Mouse (Mus musculus): ENCODE measurements around the gene Prph.
"Not testable (repeated sequence)": the region's sequence is repeated elsewhere in the genome, so short reads cannot be mapped to it uniquely, and the experiment has no call there.

Gene Prph

DNA sequence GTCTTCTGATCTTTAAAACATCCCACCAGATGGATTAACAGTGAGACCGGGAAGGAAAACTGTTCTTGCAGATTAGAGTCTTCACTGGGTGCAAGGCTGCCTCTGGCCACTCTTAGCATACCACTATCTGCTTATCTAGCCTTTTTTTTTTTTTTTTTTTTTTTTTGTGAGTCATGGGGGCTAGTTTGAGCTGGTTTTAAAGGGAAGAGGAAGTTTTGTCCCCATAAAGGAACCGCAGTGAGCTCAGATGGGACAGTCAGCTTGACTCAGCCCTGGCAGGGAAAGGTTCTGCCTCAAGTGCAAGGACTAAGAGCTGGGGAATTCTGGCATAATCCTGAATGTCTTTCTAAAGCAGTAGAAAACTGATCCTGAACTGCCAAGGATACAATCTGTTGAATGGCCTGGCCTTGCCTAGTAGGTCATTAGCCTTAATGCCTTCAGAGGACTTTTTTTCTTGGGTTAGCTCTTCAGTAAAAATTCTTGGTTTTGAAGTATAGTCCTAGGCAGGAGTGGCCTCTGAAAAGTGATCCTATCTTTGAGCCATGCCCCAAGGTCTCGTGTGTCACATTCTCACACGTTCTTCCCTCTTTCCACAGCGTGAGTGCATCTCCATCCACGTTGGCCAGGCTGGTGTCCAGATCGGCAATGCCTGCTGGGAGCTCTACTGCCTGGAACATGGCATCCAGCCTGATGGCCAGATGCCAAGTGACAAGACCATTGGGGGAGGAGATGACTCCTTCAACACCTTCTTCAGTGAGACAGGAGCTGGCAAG, 21.3 kb upstream of the Prph start:
- DNase-seq: no peak

DNA sequence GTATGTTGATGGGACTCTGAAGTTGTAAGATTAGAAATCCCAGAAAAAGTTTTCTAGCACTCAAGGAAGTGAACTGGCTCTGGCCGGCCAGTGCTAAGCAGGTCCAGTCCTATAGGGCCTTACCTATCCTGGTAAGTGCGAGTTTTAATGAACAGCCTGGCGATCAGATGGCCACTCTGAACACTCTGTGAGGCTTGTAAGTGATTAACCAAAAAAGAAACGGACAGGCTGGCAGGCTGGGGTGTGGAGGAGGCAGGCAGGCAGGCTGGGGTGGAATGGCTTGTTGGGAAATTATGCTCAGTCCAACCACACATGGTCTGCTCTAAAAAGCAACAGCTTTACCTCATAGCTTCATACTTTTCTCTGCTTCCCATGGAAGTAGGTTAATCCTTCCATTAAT, 19.5 kb upstream of the Prph start:
- DNase-seq: no peak

DNA sequence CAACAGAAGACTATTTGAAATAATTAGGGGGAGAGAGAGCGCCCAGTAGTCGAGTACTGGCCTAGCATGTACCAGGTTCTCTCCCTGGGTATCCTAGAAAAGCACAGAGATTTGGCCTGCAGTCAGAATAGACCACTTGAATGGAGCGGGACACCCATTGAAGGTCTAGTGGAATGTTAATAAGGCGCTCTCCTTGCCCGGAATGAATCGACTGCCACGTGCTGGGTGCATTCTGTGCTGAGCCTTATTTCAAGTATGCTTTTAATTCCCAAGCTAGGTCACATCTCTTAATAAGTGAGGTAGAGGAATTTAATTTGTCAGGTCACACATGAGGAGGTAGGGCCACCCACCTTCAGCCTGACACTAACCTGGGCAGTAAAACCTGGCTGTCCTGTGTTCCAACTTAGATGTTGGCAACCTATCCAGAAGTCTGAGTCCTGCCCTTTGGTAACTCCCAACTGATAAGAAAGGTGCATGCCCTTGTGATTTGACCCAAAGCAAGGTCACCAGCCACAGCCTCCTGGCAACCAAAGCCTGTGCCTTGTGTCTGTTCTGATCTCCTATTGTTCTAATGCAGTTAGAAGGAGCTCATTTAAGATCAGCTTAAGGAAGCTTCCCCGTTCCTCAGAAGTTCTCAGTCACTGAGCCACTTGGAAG, 18.6 kb upstream of the Prph start:
- no peak for DNase-seq

DNA sequence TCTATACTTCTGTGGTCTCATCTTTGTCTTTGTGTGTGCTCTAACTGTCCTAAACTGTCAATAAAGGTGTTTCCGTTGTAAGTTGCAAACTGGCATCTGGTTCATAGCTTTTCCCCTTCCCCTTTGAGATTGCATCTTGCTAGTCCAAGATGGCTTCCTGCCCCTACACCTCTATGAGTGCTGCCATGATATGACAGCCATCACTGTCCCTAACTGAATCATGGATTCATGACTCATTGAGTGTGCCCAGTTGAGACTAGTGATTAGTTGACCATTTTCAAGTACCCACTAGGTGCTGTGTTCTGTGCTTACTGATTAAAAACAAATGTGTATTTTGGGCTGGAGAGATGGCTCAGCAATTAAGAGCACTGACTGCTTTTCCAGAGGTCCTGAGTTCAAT, 16.9 kb upstream of the Prph start:
- DNase-seq: no peak

DNA sequence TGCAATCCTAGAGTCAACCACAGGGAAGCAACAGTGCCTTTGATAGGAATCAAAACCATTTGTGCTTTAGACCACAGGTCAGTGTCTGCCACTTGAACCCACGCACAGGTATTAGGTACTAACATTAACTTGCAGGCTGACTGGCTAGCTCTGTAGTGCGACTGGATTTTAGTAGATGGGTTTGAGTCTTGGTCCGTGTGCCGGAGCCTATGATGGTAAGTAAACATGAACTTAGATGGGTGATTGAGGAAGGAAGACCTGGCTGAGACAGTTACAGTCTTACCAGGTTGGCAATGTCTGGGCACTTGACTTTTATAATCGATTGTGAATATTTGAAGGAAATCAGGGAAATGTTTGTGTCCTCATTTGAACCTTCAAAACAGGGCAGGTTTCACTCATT, 16.2 kb upstream of the Prph start:
- no peak for DNase-seq

DNA sequence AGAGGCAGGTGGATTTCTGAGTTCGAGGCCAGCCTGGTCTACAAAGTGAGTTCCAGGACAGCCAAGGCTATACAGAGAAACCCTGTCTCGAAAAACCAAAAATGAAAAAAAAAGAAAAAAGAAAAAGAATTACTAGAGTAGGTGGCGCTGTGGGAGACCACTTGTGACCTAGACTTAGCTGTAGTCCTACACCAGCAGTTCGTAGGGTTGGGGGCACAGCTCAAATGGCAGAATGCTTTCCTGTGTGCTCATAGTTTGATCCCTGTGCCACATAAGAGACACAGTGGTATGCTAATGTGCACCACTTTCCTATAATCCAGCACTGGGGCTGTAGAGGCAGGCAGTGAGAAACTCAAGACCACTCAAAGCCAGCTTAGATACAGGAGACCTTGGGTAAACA, 15.7 kb upstream of the Prph start:
- DNase-seq: no peak

DNA sequence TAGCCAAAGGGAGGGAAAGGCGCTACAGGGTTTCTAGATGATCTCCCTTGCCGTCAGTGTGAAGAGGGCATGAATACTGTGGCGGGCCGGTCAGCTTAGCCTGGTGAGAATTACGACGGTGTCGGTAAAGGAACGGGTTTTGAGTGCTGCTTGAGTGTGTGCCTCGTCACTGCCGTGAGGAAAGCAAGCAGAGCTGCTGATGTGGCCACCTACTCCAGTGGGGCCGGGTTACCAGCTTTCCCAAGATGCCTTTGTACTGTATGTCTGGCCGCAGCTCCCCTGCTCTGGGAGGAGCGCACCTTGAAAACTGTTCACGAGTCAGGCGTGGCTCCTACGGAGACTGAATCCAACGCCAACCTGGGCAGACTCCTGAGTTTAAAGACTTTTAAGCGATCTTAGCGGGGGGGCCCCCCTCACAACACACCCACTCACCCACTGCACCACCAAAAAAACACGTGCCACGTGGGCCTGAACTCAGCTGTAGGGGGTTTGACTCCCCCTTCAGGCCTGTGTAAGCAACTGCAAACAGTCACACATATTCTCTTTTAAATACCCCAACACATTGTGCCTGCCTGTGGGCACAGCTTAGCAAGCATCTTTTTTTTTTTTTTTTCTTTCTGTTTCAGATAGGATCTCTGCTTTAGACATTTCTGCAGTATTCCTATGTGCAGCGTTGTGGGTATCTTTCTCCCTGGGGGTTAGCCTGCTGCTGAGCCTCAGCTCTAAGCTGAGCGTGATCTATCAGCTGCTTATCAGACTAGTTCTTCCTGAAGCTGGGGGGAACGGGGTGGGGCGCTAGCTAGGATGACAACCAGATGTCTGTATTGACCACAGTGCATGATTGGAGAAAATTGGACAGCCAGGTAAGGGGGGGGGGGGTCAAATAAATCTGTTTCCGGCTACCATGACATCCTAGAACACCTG, 14.7 kb upstream of the Prph start:
- DNase-seq: no peak

DNA sequence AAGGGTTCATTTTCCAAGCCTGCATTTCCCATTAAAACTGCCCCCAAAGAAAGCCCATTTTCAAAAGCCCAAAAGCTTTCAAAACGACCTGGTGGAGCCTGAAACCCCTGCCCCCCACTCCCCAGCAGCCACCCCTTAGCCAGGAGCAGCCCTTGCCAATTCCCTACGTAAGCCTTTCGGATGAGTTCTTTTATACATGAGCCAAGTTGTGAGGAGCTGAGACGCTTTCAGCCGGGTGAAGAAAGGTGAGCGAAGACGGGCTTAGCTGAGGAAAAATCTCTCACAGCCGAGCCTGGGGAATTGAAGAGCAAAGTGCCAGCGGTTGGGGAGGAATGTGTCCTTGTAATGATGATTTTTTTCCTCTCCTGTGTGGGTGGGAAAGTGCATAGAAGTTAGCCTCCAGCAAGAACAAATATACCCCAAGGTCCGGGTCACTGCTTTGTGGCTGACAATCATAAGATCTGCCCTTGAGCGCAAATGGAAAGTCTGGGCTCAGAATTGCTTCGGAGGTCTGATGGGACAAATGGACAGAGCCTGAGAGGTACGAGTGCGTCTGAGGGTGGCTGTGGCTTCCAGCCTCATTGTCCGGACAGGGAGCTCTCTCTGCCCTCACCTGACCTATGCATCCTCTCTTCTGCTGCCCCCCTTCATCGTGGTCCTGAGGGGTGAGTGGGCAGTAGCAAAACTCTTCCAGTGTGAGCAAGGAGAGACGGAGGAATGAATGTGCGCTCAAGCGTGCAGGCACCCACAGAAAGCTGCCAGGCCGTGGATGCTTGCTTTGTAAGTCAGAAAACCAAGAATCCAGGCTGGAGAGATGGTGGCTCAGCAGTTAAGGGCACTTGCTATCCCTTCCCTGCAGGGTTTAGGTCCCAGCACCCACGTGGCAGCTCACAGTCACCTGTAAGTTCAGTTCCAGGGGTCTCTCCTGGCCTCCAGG, 13.8 kb upstream of the Prph start:
- no peak for DNase-seq

DNA sequence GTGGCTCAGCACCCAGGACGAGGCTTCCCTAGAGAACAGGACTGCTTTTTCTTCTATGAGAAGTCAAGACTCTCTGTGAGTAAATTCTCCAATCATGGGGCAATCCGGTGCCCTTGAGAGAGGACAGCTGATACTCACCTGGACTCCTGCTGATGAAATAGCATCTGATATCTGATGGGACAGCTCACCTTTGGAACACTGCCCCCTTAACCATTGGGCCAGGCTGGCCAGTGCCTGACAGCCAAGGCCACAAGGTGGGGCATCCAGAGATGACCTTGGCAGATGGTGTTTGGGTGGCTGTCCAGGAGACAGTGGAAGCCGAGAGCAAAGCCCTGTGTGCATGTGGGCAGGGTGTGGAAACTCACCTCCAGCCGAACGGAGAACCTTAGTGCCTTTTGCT, 12.6 kb upstream of the Prph start:
- no peak for DNase-seq

DNA sequence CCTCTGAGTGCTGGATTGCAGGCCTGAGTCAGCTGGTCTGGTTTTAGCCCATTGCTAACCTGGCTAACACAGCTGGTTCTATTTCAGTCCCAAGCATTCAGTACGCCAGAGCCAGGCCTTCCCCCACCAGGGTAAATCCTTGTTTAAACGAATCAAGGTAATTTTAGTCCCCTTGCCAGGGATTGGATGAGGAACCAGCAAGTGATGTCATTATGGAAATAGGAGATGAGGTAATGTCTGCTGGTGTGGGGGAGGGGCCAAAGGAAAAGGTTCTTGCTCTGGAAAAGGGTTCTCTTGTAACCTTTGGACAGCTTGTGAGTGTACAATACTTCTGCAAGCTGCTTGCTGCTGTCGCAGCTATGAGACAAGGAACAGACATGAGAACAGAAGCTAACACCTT, 10.1 kb upstream of the Prph start:
- DNase-seq: peak; percentile 34

DNA sequence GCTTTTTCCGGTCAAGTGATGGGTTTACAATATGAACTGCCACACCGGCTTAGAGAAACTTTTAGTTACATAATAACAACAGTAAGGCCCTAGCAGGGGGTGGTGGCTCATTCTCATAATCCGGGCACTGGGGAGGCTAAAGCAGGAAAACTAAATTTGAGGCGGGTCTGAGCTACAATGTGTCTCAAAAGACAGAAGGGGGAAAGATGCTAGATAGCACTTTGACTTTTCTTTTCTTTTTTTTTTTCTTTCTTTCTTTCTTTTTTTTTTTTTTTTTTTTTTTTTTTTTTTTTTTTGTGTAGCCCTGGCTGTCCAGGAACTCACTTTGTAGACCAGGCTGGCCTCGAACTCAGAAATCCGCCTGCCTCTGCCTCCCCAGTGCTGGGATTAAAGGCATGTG, 9.2 kb upstream of the Prph start:
- DNase-seq: not testable (repeated sequence)

DNA sequence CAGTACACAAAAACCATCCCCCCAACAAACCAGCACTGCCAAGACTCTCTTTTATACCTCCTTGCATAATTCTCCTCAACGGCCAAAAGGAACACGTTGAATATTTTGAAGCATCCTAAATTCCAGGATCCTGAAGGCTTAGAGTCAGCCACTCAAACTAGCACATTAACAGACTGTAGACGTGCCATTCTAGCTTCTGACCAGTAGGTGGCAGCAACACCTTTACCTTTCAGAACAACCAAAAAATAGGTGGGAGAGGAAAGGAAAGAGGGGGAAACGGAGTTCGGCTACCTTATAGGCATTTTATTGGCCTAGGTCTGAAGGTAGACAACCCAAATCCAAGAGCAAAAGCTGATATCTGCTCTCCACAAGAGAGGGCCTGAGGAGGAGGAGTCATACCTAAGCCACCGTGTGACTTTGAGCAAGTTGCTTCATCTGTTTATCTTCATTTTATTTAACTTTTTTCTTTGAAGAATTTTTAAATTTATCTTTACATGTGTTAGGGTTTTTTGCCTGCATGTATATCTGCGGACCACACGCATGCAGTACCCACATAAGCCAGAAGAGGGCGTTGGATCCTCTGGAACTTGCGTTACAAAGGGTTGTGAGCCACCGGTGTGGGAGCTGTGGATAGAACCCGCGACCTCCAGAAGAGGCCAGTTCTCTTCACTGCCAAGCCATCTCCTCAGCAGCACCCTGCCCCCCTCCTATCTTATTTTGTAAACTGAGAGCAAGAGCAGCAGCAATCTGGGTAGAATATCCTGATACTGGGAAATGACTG, 5.3 kb upstream of the Prph start:
- peak; percentile 50 for DNase-seq

DNA sequence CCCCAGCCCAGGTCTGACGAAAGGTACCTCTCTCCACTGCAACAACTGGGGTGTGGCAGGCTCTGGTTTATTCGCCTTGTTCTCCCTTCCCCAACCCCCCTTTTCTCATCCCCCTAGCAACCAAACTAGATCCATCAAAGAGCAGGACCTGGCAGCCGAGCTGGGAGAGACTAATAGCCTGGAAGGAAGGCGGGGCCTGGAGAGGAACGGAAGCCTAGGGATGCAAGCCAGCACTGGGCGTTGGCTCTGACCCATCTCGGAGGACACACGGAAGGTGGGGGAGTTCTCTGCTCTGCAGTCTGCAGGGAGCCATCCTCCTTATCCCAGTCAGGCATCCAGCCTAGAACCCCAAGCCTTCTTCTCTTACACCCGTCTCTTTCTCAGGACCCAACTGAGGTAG, 1.6 kb upstream of the Prph start:
- DNase-seq: no peak

DNA sequence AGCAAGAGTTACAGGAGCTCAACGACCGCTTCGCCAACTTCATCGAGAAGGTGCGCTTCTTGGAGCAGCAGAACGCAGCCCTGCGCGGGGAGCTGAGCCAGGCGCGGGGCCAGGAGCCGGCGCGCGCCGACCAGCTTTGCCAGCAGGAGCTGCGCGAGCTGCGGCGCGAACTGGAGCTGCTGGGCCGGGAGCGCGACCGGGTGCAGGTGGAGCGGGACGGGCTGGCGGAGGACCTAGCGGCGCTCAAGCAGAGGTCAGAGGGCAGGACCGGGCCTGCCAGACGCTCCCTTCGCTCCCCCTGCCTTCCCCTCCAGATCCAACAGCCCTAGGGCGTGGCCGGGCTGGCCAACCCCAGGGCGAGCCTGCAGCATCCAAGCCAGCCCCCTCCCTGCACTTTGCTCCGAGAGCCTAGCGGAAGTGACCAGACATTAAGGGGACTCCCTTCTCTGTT, 562 bp downstream of the Prph start:
- DNase-seq: peak; percentile 51

DNA sequence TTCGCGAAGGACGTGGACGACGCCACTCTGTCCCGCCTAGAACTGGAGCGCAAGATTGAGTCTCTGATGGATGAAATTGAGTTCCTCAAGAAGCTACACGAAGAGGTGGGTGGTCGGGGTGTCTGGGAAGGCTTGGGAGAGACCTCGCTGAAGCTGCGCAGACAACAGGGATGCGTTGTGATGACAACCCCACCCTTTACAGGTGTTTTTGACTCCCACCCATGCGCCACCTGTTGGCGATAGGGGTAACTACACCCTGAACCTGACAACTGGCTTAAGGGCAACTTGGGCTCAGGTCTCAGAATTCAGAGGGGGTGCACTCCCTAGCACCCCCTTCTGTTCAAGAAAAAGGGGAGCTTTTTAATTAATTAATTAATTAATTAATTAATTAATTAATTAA, 1.4 kb downstream of the Prph start:
- DNase-seq: no peak

DNA sequence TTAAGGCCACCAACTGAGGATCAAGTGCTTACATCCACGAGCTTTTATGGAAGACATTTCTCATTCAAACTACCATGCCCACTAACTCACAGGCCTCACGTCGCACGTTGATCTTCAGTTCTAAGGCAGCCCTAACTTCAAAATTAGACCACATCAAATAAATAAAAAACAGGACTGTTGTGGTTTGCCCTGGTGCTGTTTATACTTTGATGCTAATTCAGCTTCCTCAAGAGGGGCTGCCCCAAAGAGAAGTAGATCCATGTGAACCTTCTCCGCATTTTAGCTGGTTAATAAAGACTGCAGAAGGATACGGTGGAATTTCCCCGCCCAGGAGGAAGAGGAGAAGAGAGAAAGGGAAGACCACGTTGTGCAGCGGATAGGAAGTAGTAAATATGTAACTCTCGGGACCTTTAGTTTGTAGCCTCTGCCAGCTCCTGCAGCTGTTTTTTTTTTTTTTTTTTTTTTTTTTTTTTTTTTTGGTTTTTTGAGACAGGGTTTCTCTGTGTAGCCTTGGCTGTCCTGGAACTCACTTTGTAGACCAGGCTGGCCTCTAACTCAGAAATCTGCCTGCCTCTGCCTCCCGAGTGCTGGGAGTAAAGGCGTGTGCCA, 10.7 kb downstream of the Prph start:
- no peak for DNase-seq

DNA sequence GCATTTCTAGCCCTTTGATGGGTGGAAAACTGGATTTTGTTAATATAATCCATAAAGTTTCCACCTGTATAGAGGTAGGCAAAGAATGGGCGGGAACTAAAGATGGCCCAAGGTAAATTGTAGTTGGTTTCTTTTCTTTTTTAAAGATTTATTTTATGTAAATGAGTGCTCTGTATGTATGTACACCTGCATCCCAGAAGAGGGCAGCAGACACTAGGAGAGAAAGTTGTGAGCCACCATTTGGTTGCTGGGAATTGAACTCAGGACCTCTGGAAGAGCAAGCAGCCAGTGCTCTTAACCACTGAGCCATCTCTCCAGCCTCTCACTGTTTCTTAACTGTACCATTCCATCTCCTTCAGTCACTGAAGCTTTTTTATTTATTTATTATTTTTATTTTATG, 17.0 kb downstream of the Prph start:
- DNase-seq: no peak

DNA sequence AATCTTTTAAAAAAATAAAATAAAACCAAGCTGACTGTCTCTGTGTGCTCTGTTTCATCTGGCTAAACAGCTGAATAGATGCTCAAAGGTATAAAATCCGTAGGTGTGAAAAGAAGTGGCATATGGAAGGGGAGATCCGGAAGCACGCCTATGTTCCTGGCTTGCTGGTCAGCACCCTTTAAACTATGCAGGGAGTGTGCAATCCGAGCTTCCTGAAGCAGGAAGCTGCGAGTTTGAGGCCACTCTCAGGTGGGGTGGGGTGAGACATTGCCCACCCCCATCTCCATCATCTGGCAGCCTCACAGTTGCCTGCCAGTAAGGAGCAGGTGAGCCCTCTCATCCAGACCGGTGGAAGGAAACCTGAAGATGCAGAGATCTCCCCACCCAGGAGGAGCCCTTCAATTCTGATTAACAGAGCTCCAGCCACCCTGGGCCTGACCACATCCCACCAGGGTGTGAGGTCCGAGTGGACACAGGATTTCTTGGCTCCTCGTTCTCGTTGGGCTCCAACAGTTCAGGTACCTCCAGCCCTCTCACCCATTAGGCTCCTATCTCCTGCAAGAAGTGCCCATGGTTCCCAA, 19.1 kb downstream of the Prph start, which contains the start of gene Troap:
Troap (plus strand) TSS at position 557 of the 581 bp plus-strand sequence.
- no peak for DNase-seq

DNA sequence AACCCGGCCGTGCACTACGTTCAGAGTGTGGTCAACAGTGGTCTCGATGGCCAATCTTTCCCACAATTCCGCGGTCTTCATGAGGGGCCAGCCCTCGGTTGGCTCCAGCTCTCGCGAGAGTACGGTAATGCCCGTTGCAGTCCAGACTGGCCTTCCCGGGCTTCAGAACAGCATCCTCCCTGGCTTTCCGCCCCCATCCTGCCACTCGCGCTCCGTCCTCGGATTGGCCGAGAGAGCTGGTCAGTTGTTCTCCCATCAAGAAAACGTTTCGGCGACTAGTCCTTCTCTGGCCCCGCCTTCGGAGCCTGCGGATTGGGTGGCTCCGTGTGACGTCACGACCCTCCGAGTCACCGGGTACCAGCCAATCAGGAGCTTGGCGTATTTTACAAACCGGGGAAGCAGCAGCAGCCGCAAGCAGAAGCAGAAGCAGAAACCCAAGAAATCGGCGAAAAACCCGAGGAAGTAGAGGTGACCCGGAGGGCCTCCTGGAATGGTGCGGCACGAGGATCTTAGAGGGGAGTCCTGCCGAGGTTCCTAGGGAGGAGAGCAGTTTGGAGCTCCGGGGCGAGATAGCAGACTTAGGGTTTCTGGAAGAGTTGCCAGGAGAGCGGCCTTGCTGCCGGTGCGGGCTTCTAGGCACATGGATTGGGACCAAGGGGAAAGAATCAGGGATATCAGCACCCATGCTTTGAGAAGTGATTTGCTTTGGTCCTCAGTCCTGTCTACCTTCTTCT, 19.8 kb downstream of the Prph start:
- DNase-seq: peak; percentile 98

DNA sequence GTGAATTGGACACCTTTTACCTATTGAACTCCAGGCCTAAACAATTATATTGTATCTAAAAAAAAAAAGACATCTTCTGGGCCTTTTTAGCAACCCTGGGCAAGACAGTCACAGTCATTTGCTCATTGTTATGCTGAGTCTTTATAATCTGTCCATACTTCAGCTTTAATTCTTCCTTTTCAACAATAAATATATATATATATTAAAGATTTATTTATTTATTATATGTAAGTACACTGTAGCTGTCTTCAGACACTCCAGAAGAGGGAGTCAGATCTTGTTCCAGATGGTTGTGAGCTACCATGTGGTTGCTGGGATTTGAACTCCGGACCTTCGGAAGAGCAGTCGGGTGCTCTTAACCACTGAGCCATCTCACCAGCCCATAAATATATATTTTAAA, 21.0 kb downstream of the Prph start:
- DNase-seq: not testable (repeated sequence)

Measured in right cerebral cortex, postnatal 14 days (tissue).